ENCODE assay signal across 9 mouse cellular contexts in genomic region chr10:77916636-77917335, GRCm38 (mm10). TPM values are rescaled to one million over a fixed set of nuclear protein-coding genes. Genes with fewer than 3 reads are reported as not detected.
A peak's percentile ranks its signal among the peaks of the same experiment; 100 is the strongest.
DNase-seq lines count a peak whose midpoint lies in the region; ATAC-seq and TF ChIP-seq lines count a peak whose summit lies in the region.
"Had no signal": no experiment of that assay in that cellular context is flagged by ENCODE, and none has a peak within 500 bp of the region (broad histone marks: within the 10 kb centered on the region; RNA-seq: fewer than 3 reads in every experiment).

No protein-coding gene starts in this region.

- ATAC-seq in forebrain, postnatal 0 days, result no peak
- ATAC-seq in forebrain, embryonic 15.5 days (replicated peaks), result no peak
- peak; percentile 67 for ATAC-seq in granulocyte monocyte progenitor cell, adult 5-6 weeks (replicated peaks; ENCODE audit: poor library complexity, severe bottlenecking)

- H3K4me1 ChIP-seq in forebrain, postnatal 0 days (ENCODE audit: insufficient read depth), result no peaks in the 10 kb centered on the region
- no peaks in the 10 kb centered on the region for H3K4me1 ChIP-seq in forebrain, embryonic 15.5 days
- no peaks in the 10 kb centered on the region for H3K4me1 ChIP-seq in testis, adult 2 months (ENCODE audit: control insufficient read depth, insufficient read depth, low read length)
- H3K4me1 ChIP-seq: neural tube, embryonic 12.5 days had no signal

- H3K9me3 ChIP-seq in forebrain, postnatal 0 days (ENCODE audit: low read length), result no peaks in the 10 kb centered on the region
- H3K9me3 ChIP-seq in forebrain, embryonic 15.5 days, result no peaks in the 10 kb centered on the region
- H3K9me3 ChIP-seq: neural tube, embryonic 12.5 days had no signal

- WGBS in forebrain, postnatal 0 days, result 49% methylated on average over 8 of the region's 8 CpGs
- 45% methylated on average over 8 of the region's 8 CpGs for WGBS in forebrain, embryonic 15.5 days

- H3K9ac ChIP-seq in forebrain, postnatal 0 days, result no peak overlapping the region
- H3K9ac ChIP-seq in forebrain, embryonic 15.5 days (replicated peaks), result no peak overlapping the region
- H3K9ac ChIP-seq: neural tube, embryonic 12.5 days had no signal

- no peak for TF ChIP-seq POLR2A in testis, adult 2 months (IDR thresholded peaks at IDR 0.05; ENCODE audit: control insufficient read depth, low read depth, low read length)

- TF ChIP-seq CTCF in forebrain, postnatal 0 days (IDR thresholded peaks at IDR 0.05; ENCODE audit: low read depth), result peak; percentile 61
- peak; percentile 79; the same call in 1 of the 2 replicates for TF ChIP-seq CTCF in testis, adult 2 months (IDR thresholded peaks at IDR 0.05; ENCODE audit: control insufficient read depth, insufficient read depth, insufficient replicate concordance, low read depth, low read length)

- DNase-seq in forebrain, postnatal 0 days, result no peak
- DNase-seq in testis, postnatal 14 days (ENCODE audit: low spot score), result no peak
- DNase-seq in cerebellum, postnatal 10 days, result peak; percentile 77 to 78
- peak; percentile 76 for DNase-seq in lung, postnatal 10 days
- DNase-seq in splenic B cell, adult 2 months (ENCODE audit: low read depth, low spot score), result peak; percentile 61

- no peaks in the 10 kb centered on the region for H3K27me3 ChIP-seq in forebrain, postnatal 0 days (ENCODE audit: insufficient read depth, low read length)
- H3K27me3 ChIP-seq in forebrain, embryonic 15.5 days, result no peaks in the 10 kb centered on the region
- H3K27me3 ChIP-seq in testis, adult 2 months (ENCODE audit: control insufficient read depth, insufficient read depth, low read length), result no peaks in the 10 kb centered on the region
- H3K27me3 ChIP-seq in splenic B cell, adult 2 months (ENCODE audit: control insufficient read depth, insufficient read depth, low read length, poor library complexity, severe bottlenecking), result no peaks in the 10 kb centered on the region
- H3K27me3 ChIP-seq: neural tube, embryonic 12.5 days had no signal

- no peak overlapping the region for H3K4me2 ChIP-seq in forebrain, postnatal 0 days (ENCODE audit: low read depth)
- H3K4me2 ChIP-seq in forebrain, embryonic 15.5 days (replicated peaks), result no peak overlapping the region
- H3K4me2 ChIP-seq: neural tube, embryonic 12.5 days had no signal

- H3K4me3 ChIP-seq in forebrain, postnatal 0 days (ENCODE audit: low read depth, low read length), result no peak overlapping the region
- H3K4me3 ChIP-seq in forebrain, embryonic 15.5 days, result no peak overlapping the region
- no peak overlapping the region for H3K4me3 ChIP-seq in testis, adult 2 months (ENCODE audit: control insufficient read depth, low read depth, low read length)
- H3K4me3 ChIP-seq: neural tube, embryonic 12.5 days had no signal

- no peak overlapping the region for H3K27ac ChIP-seq in forebrain, postnatal 0 days (ENCODE audit: low read depth, low read length)
- no peak overlapping the region for H3K27ac ChIP-seq in forebrain, embryonic 15.5 days (replicated peaks)
- no peak overlapping the region for H3K27ac ChIP-seq in testis, adult 2 months (ENCODE audit: control insufficient read depth, insufficient read depth, low read depth, low read length)
- H3K27ac ChIP-seq: neural tube, embryonic 12.5 days had no signal

- H3K36me3 ChIP-seq in forebrain, postnatal 0 days (ENCODE audit: insufficient read depth), result no peaks in the 10 kb centered on the region
- no peaks in the 10 kb centered on the region for H3K36me3 ChIP-seq in forebrain, embryonic 15.5 days
- H3K36me3 ChIP-seq in testis, adult 2 months (ENCODE audit: control insufficient read depth, insufficient read depth, low read length), result no peaks in the 10 kb centered on the region
- H3K36me3 ChIP-seq in splenic B cell, adult 2 months (ENCODE audit: control insufficient read depth, insufficient read depth, low read length, poor library complexity, severe bottlenecking), result no peaks in the 10 kb centered on the region
- H3K36me3 ChIP-seq: neural tube, embryonic 12.5 days had no signal

RNA-seq across cellular contexts. Expression of gene Lrrc3, which starts 14.4 kb away (rescaled TPM):
- 19.7 and 24.1 TPM in 2 replicates for total RNA-seq in forebrain, postnatal 0 days (2014; rRNA removed)
- polyA plus RNA-seq in forebrain, postnatal 0 days (2015; fragmentation: Nextera tagmentation; extraction: Ambion mirVana), result 15.7 and 22.4 TPM in 2 replicates
- 11.1 and 11.3 TPM in 2 replicates for polyA plus RNA-seq in forebrain, embryonic 15.5 days (2015; fragmentation: Nextera tagmentation; extraction: Ambion mirVana)
- polyA plus RNA-seq in testis, adult 2 months (2012; rRNA removed), result 0.57 and 1.1 TPM in 2 replicates
- not detected in 2 replicates for total RNA-seq in granulocyte monocyte progenitor cell, adult 5-6 weeks (2014; fragmentation: Nextera tagmentation)
- total RNA-seq in granulocyte monocyte progenitor cell, adult 5-6 weeks (2017), result not detected in 2 replicates

RNA-seq across cellular contexts. Expression of gene Trpm2, which starts 53.6 kb away (rescaled TPM):
- total RNA-seq in forebrain, postnatal 0 days (2014; rRNA removed), result 5.5 and 8.7 TPM in 2 replicates
- 2.4 and 4.5 TPM in 2 replicates for polyA plus RNA-seq in forebrain, postnatal 0 days (2015; fragmentation: Nextera tagmentation; extraction: Ambion mirVana)
- polyA plus RNA-seq in forebrain, embryonic 15.5 days (2015; fragmentation: Nextera tagmentation; extraction: Ambion mirVana), result 2.6 and 2.8 TPM in 2 replicates
- 0.17 and 0.30 TPM in 2 replicates for polyA plus RNA-seq in testis, adult 2 months (2012; rRNA removed)
- total RNA-seq in granulocyte monocyte progenitor cell, adult 5-6 weeks (2014; fragmentation: Nextera tagmentation), result 1.9 and 9.1 TPM in 2 replicates
- 1.9 and 3.6 TPM in 2 replicates for total RNA-seq in granulocyte monocyte progenitor cell, adult 5-6 weeks (2017)

RNA-seq across cellular contexts. Expression of gene Gm3285, which starts 55.0 kb away (rescaled TPM):
- total RNA-seq in forebrain, postnatal 0 days (2014; rRNA removed), result 0.48 TPM in 1 of 2 replicates, not detected in the other
- polyA plus RNA-seq in forebrain, postnatal 0 days (2015; fragmentation: Nextera tagmentation; extraction: Ambion mirVana), result not detected in 2 replicates
- not detected in 2 replicates for polyA plus RNA-seq in forebrain, embryonic 15.5 days (2015; fragmentation: Nextera tagmentation; extraction: Ambion mirVana)
- not detected in 2 replicates for polyA plus RNA-seq in testis, adult 2 months (2012; rRNA removed)
- total RNA-seq in granulocyte monocyte progenitor cell, adult 5-6 weeks (2014; fragmentation: Nextera tagmentation), result not detected in 2 replicates
- total RNA-seq in granulocyte monocyte progenitor cell, adult 5-6 weeks (2017), result not detected in 2 replicates
- polyA plus RNA-seq: neural tube, embryonic 12.5 days had no signal

Comparison
In these comparisons a context has a peak if more than half of its experiments do, and no peak if none do; other contexts are left out.
1. DNase-seq: peak in cerebellum, postnatal 10 days (2 of 2), lung, postnatal 10 days (single experiment) and splenic B cell, adult 2 months (single experiment); none in forebrain, postnatal 0 days (single experiment) and testis, postnatal 14 days (single experiment).